Mouse (Mus musculus): ENCODE results near the gene Gm7102.
"Not testable (repeated sequence)": the region's sequence is repeated elsewhere in the genome, so short reads cannot be mapped to it uniquely, and the experiment has no call there.

Gene Gm7102

GRCm38 (mm10) chr19:61175756-61176324 is at the start of gene Gm7102:
TSS of gene Gm7102 (minus strand) at chr19:61176309.
- DNase-seq (ENCODE audit: low spot score in 2 of 2) = no peak

- DNase-seq (ENCODE audit: low spot score in 2 of 2) = peak; percentile 15 to 26
These were observed 48.8 kb upstream of the Gm7102 start for GRCm38 (mm10) chr19:61224678-61225525.

- DNase-seq (ENCODE audit: low spot score in 2 of 2) = no peak
These were observed 47.7 kb upstream of the Gm7102 start for GRCm38 (mm10) chr19:61223706-61224328.

GRCm38 (mm10) chr19:61207506-61207905 is 31.4 kb upstream of the Gm7102 start:
- not testable (repeated sequence) for DNase-seq (ENCODE audit: low spot score in 2 of 2)

DNA sequence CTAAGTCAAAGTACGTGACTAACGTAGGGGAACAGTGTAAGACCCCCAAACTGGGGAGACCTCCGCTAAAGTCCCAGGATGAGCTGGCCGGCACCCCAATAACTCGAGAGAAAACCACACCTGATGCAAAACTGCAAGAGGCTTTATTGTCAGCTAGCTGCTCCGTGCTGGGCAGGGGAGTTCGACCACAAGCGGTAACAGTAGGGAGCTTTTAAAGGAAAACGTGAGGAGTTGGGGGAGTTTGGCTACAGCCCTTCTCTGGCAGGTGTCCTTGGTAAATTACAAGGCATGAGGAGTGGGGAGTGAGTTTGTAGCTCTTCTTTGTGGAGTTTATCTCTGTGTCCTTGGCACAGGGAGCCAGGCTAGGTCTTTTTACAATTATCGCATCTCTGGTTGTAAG is 23.7 kb upstream of the Gm7102 start:
- DNase-seq (ENCODE audit: low spot score in 2 of 2) = peak in 1 of 2 experiments; percentile 22

DNA sequence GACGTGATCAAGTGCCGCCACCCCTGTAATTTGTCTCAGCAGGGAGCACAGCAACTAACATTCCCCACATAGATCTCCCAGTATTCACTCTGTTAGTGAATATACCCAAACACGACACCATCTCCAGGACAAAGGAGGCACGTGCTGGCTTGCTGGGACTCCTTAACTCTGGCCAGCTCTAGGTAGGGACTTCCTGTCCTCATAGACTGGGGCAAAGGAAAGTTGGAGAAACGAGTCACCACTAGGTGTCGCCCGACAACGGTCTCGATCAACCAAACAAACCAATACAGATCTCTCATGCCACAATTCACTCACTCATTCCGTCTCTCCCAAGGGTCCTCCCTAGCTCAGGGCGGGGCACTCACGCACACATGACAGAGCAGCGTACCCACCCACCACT is 23.2 kb upstream of the Gm7102 start:
- DNase-seq (ENCODE audit: low spot score in 2 of 2) = peak; percentile 76 to 89

DNA sequence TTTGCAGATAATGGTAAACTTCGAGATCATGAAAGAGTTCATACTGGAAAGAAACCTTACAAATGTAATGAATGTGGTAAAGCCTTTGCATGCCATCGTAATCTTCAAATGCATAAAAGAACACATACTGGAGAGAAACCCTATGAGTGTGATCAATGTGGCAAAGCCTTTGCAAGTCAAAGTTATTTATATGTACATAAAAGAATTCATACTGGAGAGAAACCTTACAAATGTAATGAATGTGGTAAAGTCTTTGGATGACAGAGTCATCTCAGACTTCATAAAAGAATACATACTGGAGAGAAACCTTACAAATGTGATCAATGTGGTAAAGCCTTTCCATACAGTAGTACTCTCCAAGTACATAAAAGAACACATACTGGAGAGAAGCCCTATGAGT is 7.5 kb upstream of the Gm7102 start, which contains the start of gene Gm6020:
TSS of gene Gm6020 (plus strand) at position 301 of the 400 bp plus-strand sequence.
- not testable (repeated sequence) for DNase-seq (ENCODE audit: low spot score in 2 of 2)

GRCm38 (mm10) chr19:61151701-61152420 is 24.2 kb downstream of the Gm7102 start:
- DNase-seq (ENCODE audit: low spot score in 2 of 2) = no peak

GRCm38 (mm10) chr19:61151372-61151700 is 24.8 kb downstream of the Gm7102 start:
- no peak for DNase-seq (ENCODE audit: low spot score in 2 of 2)

DNA sequence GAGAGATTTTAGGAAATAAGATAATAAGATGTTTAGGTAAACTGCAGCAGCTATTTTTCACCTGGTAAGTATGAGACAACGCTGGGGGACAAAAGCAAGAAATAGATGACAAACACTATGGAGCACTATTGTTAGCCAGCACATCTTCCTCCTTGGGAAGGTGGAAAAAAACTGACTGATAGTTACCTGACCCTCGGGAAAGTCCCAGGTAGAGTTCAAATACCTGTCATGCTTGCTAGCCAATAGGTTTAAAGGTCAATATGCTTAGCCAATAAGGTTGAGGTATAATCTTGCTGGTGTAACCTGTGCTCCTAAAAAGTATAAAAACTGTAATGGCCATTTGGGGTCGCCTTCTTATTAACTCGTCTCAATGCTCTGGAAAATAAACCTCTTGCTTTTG is 34.8 kb downstream of the Gm7102 start:
- DNase-seq (ENCODE audit: low spot score in 2 of 2) = no peak

DNA sequence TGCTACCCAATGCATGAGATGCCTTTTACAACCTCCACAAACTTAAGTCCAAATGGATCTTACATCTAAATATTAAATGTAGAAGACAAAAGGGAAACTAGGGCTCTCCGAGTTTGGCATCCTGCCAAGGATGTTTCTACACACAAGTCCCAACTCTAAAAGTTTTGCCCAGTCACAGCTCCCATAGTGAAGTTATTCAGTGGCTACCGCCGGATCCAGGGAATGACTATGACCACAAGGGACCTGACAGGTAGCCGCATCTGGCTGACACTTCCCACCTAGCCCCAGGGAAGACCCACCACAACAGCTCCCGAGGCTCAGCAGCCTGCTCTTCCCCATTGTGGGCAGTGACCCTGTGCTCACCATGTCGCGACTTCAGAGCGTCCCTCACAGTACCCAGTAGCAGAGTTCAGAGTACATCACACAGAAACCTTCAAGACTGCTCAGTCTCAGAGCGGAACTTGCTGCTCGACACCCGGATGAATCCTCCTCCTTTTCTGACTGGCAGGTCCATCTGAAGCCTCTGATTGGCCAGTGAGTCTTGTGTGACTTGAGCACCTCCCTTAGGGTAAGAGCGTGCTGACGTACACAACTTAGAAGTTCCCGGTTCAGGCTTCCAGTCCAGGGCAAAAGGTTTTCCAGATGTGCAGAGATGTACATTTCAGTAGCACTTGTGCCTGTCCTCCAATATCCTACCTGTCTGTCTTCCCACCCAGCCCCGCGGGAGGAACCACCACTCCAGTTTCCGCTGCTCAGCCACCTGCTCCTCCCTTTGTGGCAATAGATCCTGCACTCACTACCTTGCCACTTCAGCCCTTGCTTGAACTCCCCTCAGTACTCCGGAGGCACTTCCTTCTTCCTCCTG is 35.5 kb downstream of the Gm7102 start, which contains the start of gene Zfp950:
TSS of gene Zfp950 (minus strand) at position 499 of the 865 bp plus-strand sequence.
- DNase-seq (ENCODE audit: low spot score in 2 of 2) = peak; percentile 74 to 83

DNA sequence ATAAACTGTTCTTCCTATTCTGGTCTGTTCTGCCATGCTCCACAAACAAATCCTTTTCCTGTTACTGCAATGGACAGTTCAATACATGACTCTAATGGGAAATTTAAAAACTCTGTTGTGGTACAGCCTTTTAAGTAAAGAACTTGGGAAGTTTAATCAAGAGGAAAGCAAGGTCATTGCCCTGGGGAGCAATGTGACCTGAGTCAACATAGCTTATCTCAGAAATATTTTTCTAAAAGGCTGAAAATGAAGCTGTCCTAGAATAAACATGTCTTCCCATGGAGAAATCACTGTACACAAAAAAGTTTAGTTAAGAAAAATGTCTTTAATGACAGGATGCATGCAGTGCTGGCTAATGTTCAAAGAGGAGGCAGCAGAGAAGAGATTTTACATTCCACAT is 37.5 kb downstream of the Gm7102 start:
- DNase-seq (ENCODE audit: low spot score in 2 of 2) = no peak

GRCm38 (mm10) chr19:61131096-61131495 is 45.0 kb downstream of the Gm7102 start:
- DNase-seq (ENCODE audit: low spot score in 2 of 2) = no peak
